Mouse (Mus musculus): Measurements from ENCODE around the gene Sppl3.

DNA sequence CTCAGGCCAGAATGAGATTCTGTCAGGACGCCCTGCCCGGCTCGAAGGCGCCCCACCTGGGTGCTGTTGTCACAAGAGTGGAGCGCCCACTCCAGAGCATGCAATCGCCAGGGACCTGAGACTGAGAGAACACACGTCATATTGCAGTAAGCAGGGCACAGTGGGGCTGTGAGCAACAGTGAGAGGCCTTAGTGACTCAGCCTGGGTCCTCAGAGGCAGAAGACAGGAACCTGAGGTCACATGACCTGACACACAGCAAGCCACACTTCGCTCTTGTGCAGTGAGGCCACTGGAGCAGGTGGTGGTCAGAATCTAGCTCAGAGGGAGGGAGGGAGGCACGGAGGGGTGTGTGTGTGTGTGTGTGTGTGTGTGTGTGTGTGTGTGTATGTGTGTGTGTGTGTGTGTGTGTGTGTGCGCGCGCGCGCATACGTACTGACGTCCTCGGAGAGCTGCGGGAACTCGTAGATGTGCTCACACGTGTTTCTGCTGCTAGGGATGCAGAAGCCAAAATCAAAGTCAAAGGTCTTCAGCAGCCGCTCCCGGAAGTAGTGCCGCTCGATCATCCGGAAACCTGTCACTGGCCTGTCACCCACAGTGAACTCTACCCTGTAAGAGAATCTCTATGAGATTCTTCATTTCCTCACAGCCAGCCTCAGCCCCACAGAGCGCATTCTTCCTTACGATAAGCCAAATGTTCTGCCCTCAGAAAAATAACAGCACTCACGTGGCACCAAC lies 115.8 kb downstream of the Sppl3 start:
- no peak for TF ChIP-seq CTCF (conservative IDR thresholded peaks at IDR 0.05; ENCODE audit: insufficient read depth, insufficient read length, low read depth, low read length)
- TF ChIP-seq POLR2A (IDR thresholded peaks at IDR 0.05; ENCODE audit: low read depth, low read length) = no peak
